ENCODE assay signal across 8 mouse cellular contexts in the genomic region with DNA sequence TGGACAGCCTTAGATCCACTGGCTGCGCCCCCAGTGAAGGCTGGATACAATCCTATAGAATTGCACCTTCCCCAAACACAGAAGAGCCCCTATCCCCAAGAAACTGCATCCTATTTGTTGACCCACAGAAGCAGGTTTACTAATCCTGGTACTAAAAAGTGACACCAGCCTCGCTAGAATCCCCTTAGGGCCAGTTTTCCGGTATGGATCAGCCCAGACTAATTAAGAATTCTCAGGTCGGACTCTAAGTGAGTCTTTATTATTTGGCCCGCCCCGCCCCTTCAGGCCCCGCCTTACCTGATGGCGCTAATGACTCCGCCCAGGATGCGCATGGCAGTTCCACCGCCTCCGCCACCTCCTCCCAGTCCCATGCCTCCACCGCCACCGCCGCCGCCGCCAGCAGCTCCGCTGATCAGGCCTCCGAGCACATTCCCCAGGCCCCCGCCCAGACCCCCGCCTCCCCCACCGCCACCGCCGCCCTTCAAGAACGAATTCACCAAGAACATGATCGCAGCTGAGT. TPM values are rescaled to one million over a fixed set of nuclear protein-coding genes. Genes with fewer than 3 reads are reported as not detected.
DNase-seq lines count a peak whose midpoint lies in the region; ATAC-seq and TF ChIP-seq lines count a peak whose summit lies in the region.

No protein-coding gene starts in this region.

- no peak for TF ChIP-seq CTCF in gastrocnemius, adult 2 months (IDR thresholded peaks at IDR 0.05)

- 1% methylated on average over 22 of the region's 26 CpGs for WGBS in hindbrain, embryonic 16.5 days

- peak overlapping the region; percentile 92 for H3K27ac ChIP-seq in gastrocnemius, adult 2 months
- peak overlapping the region; percentile 89 for H3K27ac ChIP-seq in hindbrain, embryonic 16.5 days (ENCODE audit: low read depth, low read length)

- peaks cover 20% of the 10 kb centered on the region for H3K4me1 ChIP-seq in hindbrain, embryonic 16.5 days (ENCODE audit: control insufficient read depth, insufficient read depth, low read depth, low read length)

- intact Hi-C loops in gastrocnemius, adult 2 months (cut with DNase I) = no loop called here
- intact Hi-C loops in left cerebral cortex, postnatal 25 days (cut with DNase I) = no loop called here

- H3K9me3 ChIP-seq in hindbrain, embryonic 16.5 days (ENCODE audit: control insufficient read depth, low read length) = no peaks in the 10 kb centered on the region

- peak; percentile 75 for ATAC-seq in hindbrain, embryonic 16.5 days
- ATAC-seq in megakaryocyte progenitor cell, adult 5-6 weeks (replicated peaks; ENCODE audit: poor library complexity) = peak; percentile 77

- H3K4me3 ChIP-seq in gastrocnemius, adult 2 months = peak overlapping the region; percentile 93
- peak overlapping the region; percentile 92 for H3K4me3 ChIP-seq in hindbrain, embryonic 16.5 days (ENCODE audit: low read length)

- peak; percentile 93 for DNase-seq in R1 (ENCODE audit: low read depth, low spot score)
- peak; percentile 89 for DNase-seq in cerebellum, adult 9-11 months
- peak; percentile 87 for DNase-seq in gastrocnemius, adult 2 months
- peak; percentile 61 to 71 for DNase-seq in left cerebral cortex, postnatal 25 days (ENCODE audit: low spot score in 2 of 2)
- peak; percentile 82 to 83 for DNase-seq in right cerebral cortex, postnatal 10 days (ENCODE audit: low spot score in 2 of 2)
- peak; percentile 84 for DNase-seq in urinary bladder, postnatal 14 days (ENCODE audit: low spot score)

- H3K9ac ChIP-seq in hindbrain, embryonic 16.5 days (ENCODE audit: low read depth, low read length) = peak overlapping the region; percentile 89

- H3K27me3 ChIP-seq in hindbrain, embryonic 16.5 days (replicated peaks; ENCODE audit: control insufficient read depth, insufficient read depth, low read length) = no peaks in the 10 kb centered on the region

- peak overlapping the region; percentile 66 for H3K4me2 ChIP-seq in hindbrain, embryonic 16.5 days (ENCODE audit: low read length)

- H3K36me3 ChIP-seq in hindbrain, embryonic 16.5 days (ENCODE audit: control insufficient read depth, insufficient read depth, low read length) = peaks cover 21% of the 10 kb centered on the region

RNA-seq across cellular contexts. Expression of a gene that starts 5.0 kb away (rescaled TPM):
- total RNA-seq in gastrocnemius, adult 2 months (2021) = 100 to 1,000 TPM; 178 to 186 TPM
- polyA plus RNA-seq in hindbrain, embryonic 16.5 days (2015; fragmentation: Nextera tagmentation; extraction: Ambion mirVana) = 86.0 and 94.7 TPM in 2 replicates
- 100 to 1,000 TPM; 180 to 183 TPM for total RNA-seq in left cerebral cortex, postnatal 25 days (2021)
- total RNA-seq in megakaryocyte progenitor cell, adult 5-6 weeks (2015) = 319 and 322 TPM in 2 replicates
- 165 and 206 TPM in 2 replicates for total RNA-seq in megakaryocyte progenitor cell, adult 5-6 weeks (2017)

RNA-seq across cellular contexts. Expression of a gene that starts 9.7 kb away (rescaled TPM):
- 1,000 to 10,000 TPM in 1 of 2 experiments, 100 to 1,000 TPM in 1; 850 to 1,151 TPM for total RNA-seq in gastrocnemius, adult 2 months (2021)
- 5.6 and 6.8 TPM in 2 replicates for polyA plus RNA-seq in hindbrain, embryonic 16.5 days (2015; fragmentation: Nextera tagmentation; extraction: Ambion mirVana)
- 1 to 10 TPM; 5.5 to 6.0 TPM for total RNA-seq in left cerebral cortex, postnatal 25 days (2021)
- 0.98 TPM in 1 of 2 replicates, not detected in the other for total RNA-seq in megakaryocyte progenitor cell, adult 5-6 weeks (2015)
- 3.3 and 7.0 TPM in 2 replicates for total RNA-seq in megakaryocyte progenitor cell, adult 5-6 weeks (2017)

RNA-seq across cellular contexts. Expression of a gene that starts 24.1 kb away (rescaled TPM):
- 10 to 100 TPM; 28.5 to 32.5 TPM for total RNA-seq in gastrocnemius, adult 2 months (2021)
- 8.0 and 9.2 TPM in 2 replicates for polyA plus RNA-seq in hindbrain, embryonic 16.5 days (2015; fragmentation: Nextera tagmentation; extraction: Ambion mirVana)
- total RNA-seq in left cerebral cortex, postnatal 25 days (2021) = 10 to 100 TPM; 48.5 to 49.7 TPM
- total RNA-seq in megakaryocyte progenitor cell, adult 5-6 weeks (2015) = 62.2 and 64.3 TPM in 2 replicates
- total RNA-seq in megakaryocyte progenitor cell, adult 5-6 weeks (2017) = 88.0 and 101 TPM in 2 replicates

RNA-seq across cellular contexts. Expression of a gene that starts 38.1 kb away (rescaled TPM):
- 10 to 100 TPM; 62.1 to 68.0 TPM for total RNA-seq in gastrocnemius, adult 2 months (2021)
- 168 and 175 TPM in 2 replicates for polyA plus RNA-seq in hindbrain, embryonic 16.5 days (2015; fragmentation: Nextera tagmentation; extraction: Ambion mirVana)
- total RNA-seq in left cerebral cortex, postnatal 25 days (2021) = 10 to 100 TPM; 57.6 to 59.5 TPM
- total RNA-seq in megakaryocyte progenitor cell, adult 5-6 weeks (2015) = 75.7 and 78.4 TPM in 2 replicates
- 60.6 and 69.9 TPM in 2 replicates for total RNA-seq in megakaryocyte progenitor cell, adult 5-6 weeks (2017)

RNA-seq across cellular contexts. Expression of a gene that starts 38.4 kb away (rescaled TPM):
- total RNA-seq in gastrocnemius, adult 2 months (2021) = 10 to 100 TPM; 29.8 to 31.5 TPM
- polyA plus RNA-seq in hindbrain, embryonic 16.5 days (2015; fragmentation: Nextera tagmentation; extraction: Ambion mirVana) = 465 and 500 TPM in 2 replicates
- 100 to 1,000 TPM; 130 to 143 TPM for total RNA-seq in left cerebral cortex, postnatal 25 days (2021)
- total RNA-seq in megakaryocyte progenitor cell, adult 5-6 weeks (2015) = 95.9 and 112 TPM in 2 replicates
- 27.6 and 37.1 TPM in 2 replicates for total RNA-seq in megakaryocyte progenitor cell, adult 5-6 weeks (2017)

Comparison
In these comparisons a context has a peak if more than half of its experiments do, and no peak if none do; other contexts are left out.
1. Peak in every context shown above with its lines: DNase-seq, ATAC-seq, H3K4me3 ChIP-seq and H3K27ac ChIP-seq.
2. RNA of a gene that starts 9.7 kb away (total RNA-seq): 850 to 1,151 TPM in gastrocnemius, adult 2 months; 0.98 to 7.0 TPM in megakaryocyte progenitor cell, adult 5-6 weeks and 5.5 to 6.0 TPM in left cerebral cortex, postnatal 25 days; every median in the first group is over 100 times any median in the second.